In the genomic region with DNA sequence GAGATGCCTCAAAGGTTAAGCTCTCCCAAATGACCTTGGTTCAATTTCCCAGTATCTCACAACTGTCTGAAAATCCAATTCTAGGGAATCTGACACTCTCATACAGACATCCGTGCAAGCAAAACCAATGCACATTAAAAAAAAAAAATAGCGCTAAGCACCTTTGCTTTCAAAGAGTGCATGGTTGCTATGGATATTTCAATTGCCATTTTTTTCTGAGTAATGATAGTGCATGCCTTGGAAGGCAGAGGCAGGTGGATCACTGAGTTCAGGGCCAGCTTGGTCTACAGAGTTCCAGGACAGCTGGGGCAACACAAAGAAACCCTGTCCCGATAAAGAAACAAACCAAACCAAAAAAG, we compare ENCODE assay signal across 8 mouse cellular contexts. TPM values are rescaled to one million over a fixed set of nuclear protein-coding genes. Genes with fewer than 3 reads are reported as not detected.
DNase-seq lines count a peak whose midpoint lies in the region; ATAC-seq and TF ChIP-seq lines count a peak whose summit lies in the region.

No protein-coding gene starts in this region.

- peak overlapping the region; percentile 95 for H3K9ac ChIP-seq in heart, embryonic 12.5 days
- H3K9ac ChIP-seq in ES-Bruce4 (ENCODE audit: low read depth, poor library complexity, severe bottlenecking) = peak overlapping the region; percentile 65
- peak overlapping the region; percentile 53 for H3K9ac ChIP-seq in liver, postnatal 0 days (replicated peaks)

- H3K27ac ChIP-seq in heart, embryonic 12.5 days (ENCODE audit: poor library complexity, severe bottlenecking) = no peak overlapping the region; the same call in 1 of the 2 replicates
- peak overlapping the region; percentile 46; the same call in 1 of the 2 replicates for H3K27ac ChIP-seq in ES-Bruce4 (ENCODE audit: insufficient read depth, low read length)
- H3K27ac ChIP-seq in liver, postnatal 0 days (ENCODE audit: low read depth) = no peak overlapping the region

- peaks cover 12% of the 10 kb centered on the region for H3K36me3 ChIP-seq in heart, embryonic 12.5 days
- H3K36me3 ChIP-seq in ES-Bruce4 (ENCODE audit: control insufficient read depth, insufficient read depth, low read length, poor library complexity, severe bottlenecking) = peaks cover 8% of the 10 kb centered on the region; the same call in 1 of the 2 replicates
- H3K36me3 ChIP-seq in liver, postnatal 0 days (replicated peaks; ENCODE audit: insufficient read depth, low read length) = peaks cover 11% of the 10 kb centered on the region

- no peak for DNase-seq in heart, adult 9 months (ENCODE audit: low spot score in 2 of 2)
- no peak for DNase-seq in liver, postnatal 0 days
- DNase-seq in right cerebral cortex, postnatal 4 days = no peak
- DNase-seq in left cerebral cortex, postnatal 10 days (ENCODE audit: extremely low spot score in 1 of 2, low spot score in 2 of 2) = no peak
- DNase-seq in kidney, postnatal 14 days = no peak

- ATAC-seq in heart, embryonic 12.5 days (ENCODE audit: insufficient number of reproducible peaks, low FRiP score) = no peak
- ATAC-seq in granulocyte monocyte progenitor cell, adult 5-6 weeks (replicated peaks; ENCODE audit: poor library complexity, severe bottlenecking) = peak; percentile 6; the same call in 1 of the 2 replicates
- ATAC-seq in liver, postnatal 0 days = no peak; the same call in 1 of the 2 replicates

- no peaks in the 10 kb centered on the region for H3K27me3 ChIP-seq in heart, embryonic 12.5 days (replicated peaks)
- H3K27me3 ChIP-seq in ES-Bruce4 (ENCODE audit: control insufficient read depth, insufficient read depth, low read length, poor library complexity, severe bottlenecking) = no peaks in the 10 kb centered on the region
- H3K27me3 ChIP-seq in liver, postnatal 0 days (ENCODE audit: insufficient read depth, low read length) = no peaks in the 10 kb centered on the region

- intact Hi-C loops in left cerebral cortex, postnatal 10 days (cut with DNase I) = no loop called here

- 21% methylated on average over 3 of the region's 3 CpGs for WGBS in heart, embryonic 12.5 days
- WGBS in liver, postnatal 0 days (ENCODE audit: insufficient replicate concordance) = 8% methylated on average over 3 of the region's 3 CpGs

- H3K4me3 ChIP-seq in heart, embryonic 12.5 days = peak overlapping the region; percentile 92
- H3K4me3 ChIP-seq in ES-Bruce4 (ENCODE audit: low read depth, low read length) = peak overlapping the region; percentile 87
- H3K4me3 ChIP-seq in liver, postnatal 0 days (ENCODE audit: low read depth, low read length) = peak overlapping the region; percentile 94

- peak overlapping the region; percentile 87 for H3K4me2 ChIP-seq in heart, embryonic 12.5 days
- peak overlapping the region; percentile 98 for H3K4me2 ChIP-seq in liver, postnatal 0 days (ENCODE audit: low read depth, low read length)

- no peak for TF ChIP-seq EP300 in ES-Bruce4 (IDR thresholded peaks at IDR 0.05; ENCODE audit: insufficient read depth, low read depth, low read length)
- TF ChIP-seq EP300 in liver, postnatal 0 days (IDR thresholded peaks at IDR 0.05; ENCODE audit: low read depth) = no peak

- no peak for TF ChIP-seq POLR2A in ES-Bruce4 (IDR thresholded peaks at IDR 0.05; ENCODE audit: insufficient read depth, low read length)

- peaks cover 10% of the 10 kb centered on the region for H3K4me1 ChIP-seq in heart, embryonic 12.5 days (replicated peaks)
- H3K4me1 ChIP-seq in ES-Bruce4 (ENCODE audit: control insufficient read depth, insufficient read depth, low read length) = peaks cover 1% of the 10 kb centered on the region
- peaks cover 10% of the 10 kb centered on the region for H3K4me1 ChIP-seq in liver, postnatal 0 days (ENCODE audit: insufficient read depth)

- TF ChIP-seq CTCF in ES-Bruce4 (IDR thresholded peaks at IDR 0.05; ENCODE audit: low read depth, low read length) = no peak
- no peak for TF ChIP-seq CTCF in liver, postnatal 0 days (IDR thresholded peaks at IDR 0.05; ENCODE audit: low read depth)

- no peaks in the 10 kb centered on the region for H3K9me3 ChIP-seq in heart, embryonic 12.5 days (replicated peaks)
- no peaks in the 10 kb centered on the region for H3K9me3 ChIP-seq in ES-Bruce4 (replicated peaks; ENCODE audit: control insufficient read depth, insufficient read depth, low read length, poor library complexity, severe bottlenecking)
- H3K9me3 ChIP-seq in liver, postnatal 0 days (ENCODE audit: low read length) = no peaks in the 10 kb centered on the region

RNA-seq across cellular contexts. Expression of a gene that starts 0.3 kb away (rescaled TPM):
- 52.7 and 60.6 TPM in 2 replicates for polyA plus RNA-seq in heart, embryonic 12.5 days (2016; fragmentation: Nextera tagmentation; extraction: Ambion mirVana)
- polyA plus RNA-seq in ES-Bruce4 (2011; ENCODE audit: insufficient read depth, insufficient read length, low read depth, missing spikeins) = 14.4 and 14.9 TPM in 2 replicates
- total RNA-seq in granulocyte monocyte progenitor cell, adult 5-6 weeks (2014; fragmentation: Nextera tagmentation) = 57.3 and 67.4 TPM in 2 replicates
- total RNA-seq in granulocyte monocyte progenitor cell, adult 5-6 weeks (2017) = 66.9 and 100 TPM in 2 replicates
- polyA plus RNA-seq in liver, postnatal 0 days (2015; fragmentation: Nextera tagmentation; extraction: Ambion mirVana) = 48.6 and 52.6 TPM in 2 replicates
- total RNA-seq in left cerebral cortex, postnatal 10 days (2021) = 10 to 100 TPM; 26.1 to 33.3 TPM

RNA-seq across cellular contexts. Expression of a gene that starts 2.5 kb away (rescaled TPM):
- 61.5 and 66.4 TPM in 2 replicates for polyA plus RNA-seq in heart, embryonic 12.5 days (2016; fragmentation: Nextera tagmentation; extraction: Ambion mirVana)
- polyA plus RNA-seq in ES-Bruce4 (2011; ENCODE audit: insufficient read depth, insufficient read length, low read depth, missing spikeins) = 10.1 and 13.4 TPM in 2 replicates
- total RNA-seq in granulocyte monocyte progenitor cell, adult 5-6 weeks (2014; fragmentation: Nextera tagmentation) = 49.4 and 65.5 TPM in 2 replicates
- 10.1 and 37.8 TPM in 2 replicates for total RNA-seq in granulocyte monocyte progenitor cell, adult 5-6 weeks (2017)
- 27.5 and 31.3 TPM in 2 replicates for polyA plus RNA-seq in liver, postnatal 0 days (2015; fragmentation: Nextera tagmentation; extraction: Ambion mirVana)
- 1 to 10 TPM; 3.4 to 7.9 TPM for total RNA-seq in left cerebral cortex, postnatal 10 days (2021)

RNA-seq across cellular contexts. Expression of a gene that starts 2.7 kb away (rescaled TPM):
- not detected in 2 replicates for polyA plus RNA-seq in heart, embryonic 12.5 days (2016; fragmentation: Nextera tagmentation; extraction: Ambion mirVana)
- not detected in 2 replicates for polyA plus RNA-seq in ES-Bruce4 (2011; ENCODE audit: insufficient read depth, insufficient read length, low read depth, missing spikeins)
- total RNA-seq in granulocyte monocyte progenitor cell, adult 5-6 weeks (2014; fragmentation: Nextera tagmentation) = not detected in 2 replicates
- not detected in 2 replicates for total RNA-seq in granulocyte monocyte progenitor cell, adult 5-6 weeks (2017)
- not detected in 2 replicates for polyA plus RNA-seq in liver, postnatal 0 days (2015; fragmentation: Nextera tagmentation; extraction: Ambion mirVana)
- not detected for total RNA-seq in left cerebral cortex, postnatal 10 days (2021)

RNA-seq across cellular contexts. Expression of a gene that starts 7.6 kb away (rescaled TPM):
- 64.2 and 64.5 TPM in 2 replicates for polyA plus RNA-seq in heart, embryonic 12.5 days (2016; fragmentation: Nextera tagmentation; extraction: Ambion mirVana)
- polyA plus RNA-seq in ES-Bruce4 (2011; ENCODE audit: insufficient read depth, insufficient read length, low read depth, missing spikeins) = 162 and 172 TPM in 2 replicates
- total RNA-seq in granulocyte monocyte progenitor cell, adult 5-6 weeks (2014; fragmentation: Nextera tagmentation) = 70.2 and 82.4 TPM in 2 replicates
- total RNA-seq in granulocyte monocyte progenitor cell, adult 5-6 weeks (2017) = 92.1 and 109 TPM in 2 replicates
- polyA plus RNA-seq in liver, postnatal 0 days (2015; fragmentation: Nextera tagmentation; extraction: Ambion mirVana) = 30.5 and 32.5 TPM in 2 replicates
- total RNA-seq in left cerebral cortex, postnatal 10 days (2021) = 10 to 100 TPM; 19.5 to 23.4 TPM

RNA-seq across cellular contexts. Expression of a gene that starts 7.7 kb away (rescaled TPM):
- polyA plus RNA-seq in heart, embryonic 12.5 days (2016; fragmentation: Nextera tagmentation; extraction: Ambion mirVana) = not detected in 2 replicates
- polyA plus RNA-seq in ES-Bruce4 (2011; ENCODE audit: insufficient read depth, insufficient read length, low read depth, missing spikeins) = 11.9 and 24.8 TPM in 2 replicates
- total RNA-seq in granulocyte monocyte progenitor cell, adult 5-6 weeks (2014; fragmentation: Nextera tagmentation) = not detected in 2 replicates
- total RNA-seq in granulocyte monocyte progenitor cell, adult 5-6 weeks (2017) = not detected in 2 replicates
- polyA plus RNA-seq in liver, postnatal 0 days (2015; fragmentation: Nextera tagmentation; extraction: Ambion mirVana) = not detected in 2 replicates
- total RNA-seq in left cerebral cortex, postnatal 10 days (2021) = 1 to 10 TPM in 1 of 2 experiments, not detected in 1; 1.7 TPM
